Mouse (Mus musculus) intestine, embryonic 16.5 days (tissue): ENCODE measurements around the gene M1ap. TPM values are rescaled to one million over a fixed set of nuclear protein-coding genes. Genes with fewer than 3 reads are reported as not detected.

Source experiments
- ATAC-seq: fragments of 200-750 bp; cut with Nextera tagmentation; 2 replicates; pipeline ENCODE4 v1.8.0; 2017; ENCODE audit warnings: moderate TSS enrichment, moderate library complexity
- H3K27ac ChIP-seq: fragments of 300-500 bp; sonication (generic); 2 replicates; pipeline ENCODE4 v1.5.1; 2014; ENCODE audit warnings: mild to moderate bottlenecking, low read length
- H3K27me3 ChIP-seq: fragments of 300-500 bp; sonication (generic); replicated peaks from 2 replicates; pipeline ENCODE4 v1.6.1; 2014; ENCODE audit warnings: low read length, control low read depth, mixed read lengths; ENCODE audit not compliant: control insufficient read depth, insufficient read depth
- H3K36me3 ChIP-seq: fragments of 300-500 bp; sonication (generic); 2 replicates; pipeline ENCODE4 v1.6.1; 2014; ENCODE audit warnings: low read length, control low read depth; ENCODE audit not compliant: control insufficient read depth, insufficient read depth
- H3K4me1 ChIP-seq: fragments of 300-500 bp; sonication (generic); 2 replicates; pipeline ENCODE4 v1.6.1; 2014; ENCODE audit warnings: low read length, control low read depth, mixed read lengths; ENCODE audit not compliant: control insufficient read depth, insufficient read depth
- H3K4me2 ChIP-seq: fragments of 300-500 bp; sonication (generic); 2 replicates; pipeline ENCODE4 v1.6.1; 2014; ENCODE audit warnings: low read depth, low read length, control low read depth
- H3K4me3 ChIP-seq: fragments of 300-500 bp; sonication (generic); 2 replicates; pipeline ENCODE4 v1.5.1; 2014; ENCODE audit warnings: mild to moderate bottlenecking, low read length
- H3K9ac ChIP-seq: fragments of 300-500 bp; sonication (generic); 2 replicates; pipeline ENCODE4 v1.6.1; 2014; ENCODE audit warnings: low read depth, low read length
- H3K9me3 ChIP-seq: fragments of 300-500 bp; sonication (generic); 2 replicates; pipeline ENCODE4 v1.6.1; 2016; ENCODE audit warnings: low read length, control low read depth; ENCODE audit not compliant: control insufficient read depth
- WGBS: fragments of 180-500 bp; shearing (Covaris S2); extraction: QIAGEN DNeasy Blood & Tissue Kit; methylation state at CpG from one replicate; pipeline ENCODE4 v1.1.7; 2014; 5-methylcytosine and 5-hydroxymethylcytosine counted together
- polyA plus RNA-seq: library from polyadenylated mRNA; unstranded; fragments of >200 nt; fragmentation: Nextera tagmentation; extraction: Ambion mirVana; gene quantifications from 2 replicates; pipeline ENCODE4 v1.2.1, GENCODE M21; 2015

M1ap gene
- polyA plus RNA-seq, 1 experiment from 2014 or later: 0.62 TPM

GRCm38 (mm10) chr6:82913336-82914247 lies 33.1 kb upstream of the M1ap start:
- no peaks in the 10 kb centered on the region for H3K27me3 ChIP-seq
- no peaks in the 10 kb centered on the region for H3K9me3 ChIP-seq
- H3K4me1 ChIP-seq: no peaks in the 10 kb centered on the region
- 74% methylated on average over 28 of the region's 28 CpGs for WGBS
- H3K9ac ChIP-seq: no peak overlapping the region
- no peaks in the 10 kb centered on the region for H3K36me3 ChIP-seq
- no peak overlapping the region for H3K27ac ChIP-seq
- no peak overlapping the region for H3K4me3 ChIP-seq
- H3K4me2 ChIP-seq: no peak overlapping the region
- ATAC-seq: no peak

- no peaks in the 10 kb centered on the region for H3K27me3 ChIP-seq
- no peak overlapping the region for H3K9ac ChIP-seq
- no peaks in the 10 kb centered on the region for H3K36me3 ChIP-seq
- no peak overlapping the region for H3K4me3 ChIP-seq
- no peaks in the 10 kb centered on the region for H3K9me3 ChIP-seq
- WGBS: 33% methylated on average over 3 of the region's 3 CpGs
- no peak for ATAC-seq
- H3K4me1 ChIP-seq: no peaks in the 10 kb centered on the region
- H3K27ac ChIP-seq: no peak overlapping the region
- H3K4me2 ChIP-seq: no peak overlapping the region
These were observed 30.8 kb upstream of the M1ap start for GRCm38 (mm10) chr6:82915889-82916288.

DNA sequence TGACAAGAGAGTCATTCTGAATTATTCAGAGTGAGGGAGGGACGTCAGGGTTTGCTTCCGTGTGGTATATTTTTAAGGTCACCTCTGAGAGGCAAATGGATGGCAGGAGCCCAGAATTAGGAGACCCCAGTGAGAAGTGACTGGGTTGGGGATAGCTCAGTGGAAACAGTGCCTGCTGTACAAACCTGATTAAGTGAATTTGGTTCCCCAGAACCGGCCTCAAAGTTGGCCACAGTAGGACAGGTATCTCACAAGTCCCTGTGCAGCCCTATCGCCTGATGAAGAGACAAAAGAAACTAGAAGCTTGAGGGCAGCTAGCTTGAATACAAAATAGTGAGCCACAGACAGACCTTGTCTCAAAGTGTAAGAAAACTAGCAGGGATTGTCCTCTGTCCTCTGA lies 30.2 kb upstream of the M1ap start:
- no peaks in the 10 kb centered on the region for H3K27me3 ChIP-seq
- H3K9me3 ChIP-seq: no peaks in the 10 kb centered on the region
- 89% methylated on average over 4 of the region's 4 CpGs for WGBS
- no peak overlapping the region for H3K27ac ChIP-seq
- H3K9ac ChIP-seq: no peak overlapping the region
- no peak overlapping the region for H3K4me3 ChIP-seq
- no peak overlapping the region for H3K4me2 ChIP-seq
- no peak for ATAC-seq
- no peaks in the 10 kb centered on the region for H3K36me3 ChIP-seq
- H3K4me1 ChIP-seq: no peaks in the 10 kb centered on the region

- Histone ChIP-seq H3K36me3 (no peaks in the 10 kb centered on the region), H3K27me3 (no peaks in the 10 kb centered on the region), H3K4me1 (no peaks in the 10 kb centered on the region), H3K27ac (no peak overlapping the region), H3K9ac (no peak overlapping the region), H3K9me3 (no peaks in the 10 kb centered on the region), H3K4me3 (no peak overlapping the region), H3K4me2 (no peak overlapping the region)
- peak; percentile 13; the same call in 1 of the 2 replicates for ATAC-seq
- WGBS: 71% methylated on average over 26 of the region's 26 CpGs
These were observed 29.5 kb upstream of the M1ap start for GRCm38 (mm10) chr6:82917076-82917777.

- no peaks in the 10 kb centered on the region for H3K27me3 ChIP-seq
- H3K4me2 ChIP-seq: no peak overlapping the region
- no peaks in the 10 kb centered on the region for H3K9me3 ChIP-seq
- H3K4me1 ChIP-seq: no peaks in the 10 kb centered on the region
- no peaks in the 10 kb centered on the region for H3K36me3 ChIP-seq
- H3K4me3 ChIP-seq: no peak overlapping the region
- WGBS: 20% methylated on average over 8 of the region's 8 CpGs
- H3K9ac ChIP-seq: no peak overlapping the region
- H3K27ac ChIP-seq: no peak overlapping the region
- peak; percentile 33; the same call in 1 of the 2 replicates for ATAC-seq
These were observed 28.9 kb upstream of the M1ap start for GRCm38 (mm10) chr6:82917778-82918129.

DNA sequence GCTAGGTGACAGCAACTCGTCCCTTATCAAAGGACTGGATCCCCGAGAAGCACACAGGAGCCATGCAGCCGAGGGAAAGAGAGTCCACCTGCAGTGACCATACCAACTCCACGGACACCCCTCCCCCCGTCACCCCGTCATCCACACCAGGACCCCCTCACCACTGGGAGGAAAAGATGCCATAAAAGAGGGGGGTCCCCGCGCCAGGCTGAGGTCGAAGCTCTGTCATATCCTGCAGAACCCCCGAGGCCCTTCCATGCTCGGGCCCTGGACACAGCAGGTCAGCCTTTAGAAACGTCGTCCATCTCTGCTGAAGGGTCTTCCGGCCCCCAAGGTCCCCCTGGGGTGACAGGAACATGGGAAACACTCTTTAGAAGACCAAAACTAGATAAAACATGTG lies 28.3 kb upstream of the M1ap start:
- Histone ChIP-seq H3K36me3 (no peaks in the 10 kb centered on the region), H3K4me2 (no peak overlapping the region), H3K4me3 (no peak overlapping the region), H3K4me1 (no peaks in the 10 kb centered on the region), H3K9ac (no peak overlapping the region), H3K9me3 (no peaks in the 10 kb centered on the region), H3K27me3 (no peaks in the 10 kb centered on the region), H3K27ac (no peak overlapping the region)
- ATAC-seq: no peak
- WGBS: 76% methylated on average over 14 of the region's 14 CpGs

GRCm38 (mm10) chr6:82919520-82919919 lies 27.2 kb upstream of the M1ap start:
- Histone ChIP-seq H3K27me3 (no peaks in the 10 kb centered on the region), H3K9ac (no peak overlapping the region), H3K27ac (no peak overlapping the region), H3K4me2 (no peak overlapping the region), H3K9me3 (no peaks in the 10 kb centered on the region), H3K4me1 (no peaks in the 10 kb centered on the region), H3K36me3 (no peaks in the 10 kb centered on the region), H3K4me3 (no peak overlapping the region)
- ATAC-seq: no peak
- WGBS: 57% methylated on average over 8 of the region's 8 CpGs

- WGBS: 70% methylated on average over 9 of the region's 9 CpGs
- Histone ChIP-seq H3K9ac (no peak overlapping the region), H3K9me3 (no peaks in the 10 kb centered on the region), H3K4me3 (no peak overlapping the region), H3K36me3 (no peaks in the 10 kb centered on the region), H3K4me1 (no peaks in the 10 kb centered on the region), H3K4me2 (no peak overlapping the region), H3K27ac (no peak overlapping the region), H3K27me3 (no peaks in the 10 kb centered on the region)
- ATAC-seq: no peak
These were observed 25.1 kb upstream of the M1ap start for GRCm38 (mm10) chr6:82921426-82922224.

GRCm38 (mm10) chr6:82925005-82925404 lies 21.7 kb upstream of the M1ap start:
- WGBS: 53% methylated on average over 3 of the region's 3 CpGs
- no peak overlapping the region for H3K4me2 ChIP-seq
- no peaks in the 10 kb centered on the region for H3K9me3 ChIP-seq
- H3K27ac ChIP-seq: no peak overlapping the region
- no peak overlapping the region for H3K4me3 ChIP-seq
- no peaks in the 10 kb centered on the region for H3K27me3 ChIP-seq
- no peak for ATAC-seq
- no peaks in the 10 kb centered on the region for H3K4me1 ChIP-seq
- H3K36me3 ChIP-seq: no peaks in the 10 kb centered on the region
- H3K9ac ChIP-seq: no peak overlapping the region
